Mouse (Mus musculus): Measurements from ENCODE around the gene Arhgap30.

GRCm38 (mm10) chr1:171410231-171410630 is 21.5 kb downstream of the Arhgap30 start:
- TF ChIP-seq MYOD1 (IDR thresholded peaks at IDR 0.05; ENCODE audit: control insufficient read depth in 1 of 3, insufficient read length in 2 of 3, low read depth in 2 of 3), result no peak
- no peak for TF ChIP-seq POLR2A (IDR thresholded peaks at IDR 0.05; ENCODE audit: insufficient read length, low read depth)
- no peak for TF ChIP-seq MYOG (IDR thresholded peaks at IDR 0.05; ENCODE audit: control insufficient read depth in 1 of 3, insufficient read depth in 1 of 3, insufficient read length in 2 of 3, low read depth in 2 of 3)
- TF ChIP-seq TCF12 (IDR thresholded peaks at IDR 0.05; ENCODE audit: insufficient read depth, poor library complexity, severe bottlenecking), result no peak
- TF ChIP-seq USF1 (IDR thresholded peaks at IDR 0.05; ENCODE audit: low read depth), result no peak
- no peak for TF ChIP-seq MAX (IDR thresholded peaks at IDR 0.05; ENCODE audit: low read depth)
- no peak for TF ChIP-seq POLR2AphosphoS2 (IDR thresholded peaks at IDR 0.05; ENCODE audit: insufficient read length, low read depth)
- TF ChIP-seq E2F4 (IDR thresholded peaks at IDR 0.05; ENCODE audit: insufficient read depth), result no peak
- no peak for TF ChIP-seq CEBPB (IDR thresholded peaks at IDR 0.05; ENCODE audit: insufficient read depth, poor library complexity, severe bottlenecking)
- no peak for TF ChIP-seq TCF3 (IDR thresholded peaks at IDR 0.05; ENCODE audit: insufficient read length, low read depth)
- TF ChIP-seq REST (IDR thresholded peaks at IDR 0.05; ENCODE audit: insufficient read depth, insufficient read length), result no peak
- TF ChIP-seq SRF (IDR thresholded peaks at IDR 0.05; ENCODE audit: control insufficient read depth, insufficient read length, low read depth), result no peak

Measured in myocyte (in vitro differentiated cells).